Mouse (Mus musculus) forebrain, embryonic 16.5 days (tissue): ENCODE measurements around the gene Plcb2. TPM values are rescaled to one million over a fixed set of nuclear protein-coding genes. Genes with fewer than 3 reads are reported as not detected.

Source experiments
- ATAC-seq: fragments of 200-750 bp; cut with Nextera tagmentation; 2 replicates; pipeline ENCODE4 v1.8.0; 2017; ENCODE audit warnings: mild to moderate bottlenecking, moderate library complexity
- H3K27ac ChIP-seq: fragments of 300-500 bp; sonication (generic); 2 replicates; pipeline ENCODE4 v1.5.1; 2014; ENCODE audit warnings: low read length, control low read depth
- H3K27me3 ChIP-seq: fragments of 300-500 bp; sonication (generic); replicated peaks from 2 replicates; pipeline ENCODE4 v1.6.1; 2014; ENCODE audit warnings: low read length; ENCODE audit not compliant: control insufficient read depth, insufficient read depth
- H3K36me3 ChIP-seq: fragments of 300-500 bp; sonication (generic); 2 replicates; pipeline ENCODE4 v1.6.1; 2014; ENCODE audit not compliant: control insufficient read depth, insufficient read depth
- H3K4me1 ChIP-seq: fragments of 300-500 bp; sonication (generic); replicated peaks from 2 replicates; pipeline ENCODE4 v1.6.1; 2014; ENCODE audit warnings: low read length; ENCODE audit not compliant: control insufficient read depth, insufficient read depth
- H3K4me2 ChIP-seq: fragments of 300-500 bp; sonication (generic); 2 replicates; pipeline ENCODE4 v1.6.1; 2014; ENCODE audit warnings: mild to moderate bottlenecking, low read length, control low read depth
- H3K4me3 ChIP-seq: fragments of 300-500 bp; sonication (generic); replicated peaks from 2 replicates; pipeline ENCODE4 v1.5.1; 2014; ENCODE audit warnings: mild to moderate bottlenecking, low read length, control low read depth
- H3K9ac ChIP-seq: fragments of 300-500 bp; sonication (generic); replicated peaks from 2 replicates; pipeline ENCODE4 v1.6.1; 2014; ENCODE audit warnings: low read depth, low read length, control low read depth
- H3K9me3 ChIP-seq: fragments of 300-500 bp; sonication (generic); 2 replicates; pipeline ENCODE4 v1.6.1; 2016; ENCODE audit warnings: low read length; ENCODE audit not compliant: control insufficient read depth
- WGBS: fragments of 180-500 bp; shearing (Covaris S2); extraction: QIAGEN DNeasy Blood & Tissue Kit; methylation state at CpG from one replicate; pipeline ENCODE4 v1.1.7; 2014; 5-methylcytosine and 5-hydroxymethylcytosine counted together
- polyA plus RNA-seq: library from polyadenylated mRNA; unstranded; fragments of >200 nt; fragmentation: Nextera tagmentation; extraction: Ambion mirVana; gene quantifications from 2 replicates; pipeline ENCODE4 v1.2.1, GENCODE M21; 2015

Gene Plcb2
- polyA plus RNA-seq, 1 experiment from 2014 or later = 1.2 TPM

DNA sequence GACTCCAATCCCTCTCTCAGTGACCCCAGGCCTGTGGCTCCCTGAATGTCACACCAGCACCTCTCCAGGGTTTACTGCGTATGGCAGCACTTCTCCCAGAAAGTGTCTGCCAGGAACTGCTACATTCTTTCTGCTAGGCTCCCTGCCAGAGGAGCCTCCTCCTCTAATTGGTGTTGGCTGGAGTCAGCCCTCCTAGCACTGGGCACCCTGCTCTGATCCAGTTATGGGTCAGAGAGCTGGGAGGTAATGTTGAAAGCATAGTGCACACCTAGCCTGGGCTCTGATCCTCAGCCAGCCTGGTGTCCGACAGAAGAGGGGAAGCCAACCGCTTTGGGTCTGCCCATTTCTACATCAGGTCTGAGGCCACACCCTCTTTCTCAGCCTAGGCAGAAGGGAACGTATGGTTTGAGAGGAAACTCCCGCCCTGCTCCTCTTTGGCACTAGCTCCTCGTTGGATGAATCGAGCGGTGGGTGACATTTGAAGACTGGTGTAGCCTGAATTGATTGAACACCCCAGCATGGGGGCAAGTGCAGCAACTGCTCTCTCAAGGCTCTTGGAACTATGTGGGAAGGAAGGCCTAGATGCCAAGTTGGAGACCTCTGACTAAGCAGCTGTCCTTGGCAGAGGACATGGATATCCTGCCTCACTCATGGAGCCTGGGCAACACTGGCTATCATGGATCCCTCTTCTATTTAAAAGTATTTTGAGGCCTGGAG is 45.5 kb downstream of the Plcb2 start:
- Histone ChIP-seq H3K9ac (no peak overlapping the region), H3K4me1 (peaks cover 7% of the 10 kb centered on the region), H3K9me3 (no peaks in the 10 kb centered on the region), H3K4me3 (no peak overlapping the region), H3K4me2 (no peak overlapping the region), H3K36me3 (no peaks in the 10 kb centered on the region), H3K27me3 (peaks cover 13% of the 10 kb centered on the region), H3K27ac (no peak overlapping the region)
- WGBS = 48% methylated on average over 8 of the region's 8 CpGs
- peak; percentile 18; the same call in 1 of the 2 replicates for ATAC-seq

DNA sequence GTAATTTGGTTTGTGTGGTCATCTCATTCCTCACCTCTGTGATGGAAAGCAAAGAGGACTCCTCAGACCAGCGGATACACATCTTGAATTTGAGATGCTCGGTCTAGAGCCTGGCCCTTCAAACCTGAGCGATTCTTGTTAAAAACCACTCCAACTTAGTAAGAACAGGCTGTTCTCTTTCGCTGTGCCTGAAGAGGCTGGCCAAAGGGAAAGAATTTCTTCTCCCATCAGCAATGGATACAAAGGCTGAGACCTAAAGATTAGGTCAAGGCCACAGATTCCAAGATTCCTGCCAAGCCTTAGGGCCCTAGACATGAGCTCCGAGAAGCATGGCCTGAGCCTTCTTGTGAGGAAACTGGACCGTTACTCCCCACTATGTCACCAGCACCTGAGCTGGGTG is 47.3 kb downstream of the Plcb2 start:
- no peak overlapping the region for H3K4me2 ChIP-seq
- WGBS = 95% methylated on average over 6 of the region's 6 CpGs
- no peaks in the 10 kb centered on the region for H3K9me3 ChIP-seq
- H3K9ac ChIP-seq = no peak overlapping the region
- no peaks in the 10 kb centered on the region for H3K36me3 ChIP-seq
- no peak for ATAC-seq
- H3K4me3 ChIP-seq = no peak overlapping the region
- H3K27me3 ChIP-seq = peaks cover 23% of the 10 kb centered on the region
- H3K4me1 ChIP-seq = peaks cover 19% of the 10 kb centered on the region
- no peak overlapping the region for H3K27ac ChIP-seq

DNA sequence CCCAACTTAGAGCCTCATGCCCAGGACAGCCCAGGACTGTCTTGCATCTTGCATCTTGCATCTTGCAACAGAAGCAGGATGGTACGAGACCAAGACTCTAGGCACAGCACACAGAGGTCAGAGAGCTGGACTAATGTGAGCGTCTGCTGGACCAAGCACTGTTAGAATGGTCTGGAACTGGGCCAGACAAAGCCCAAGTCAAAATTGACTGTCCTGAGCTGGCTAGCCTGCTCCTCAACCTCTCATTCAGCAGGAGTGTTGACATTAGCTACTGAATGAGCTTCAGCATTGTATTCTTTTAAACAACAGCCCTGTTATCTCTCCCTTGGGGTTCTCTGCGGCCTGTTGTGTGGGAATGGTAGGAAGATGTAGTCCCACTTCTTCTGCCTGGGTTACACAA is 48.7 kb downstream of the Plcb2 start:
- Histone ChIP-seq H3K4me2 (no peak overlapping the region), H3K27me3 (peaks cover 32% of the 10 kb centered on the region), H3K4me3 (no peak overlapping the region), H3K9me3 (no peaks in the 10 kb centered on the region), H3K27ac (no peak overlapping the region), H3K4me1 (peaks cover 19% of the 10 kb centered on the region), H3K36me3 (no peaks in the 10 kb centered on the region), H3K9ac (no peak overlapping the region)
- 85% methylated on average over 3 of the region's 3 CpGs for WGBS
- no peak for ATAC-seq

GRCm38 (mm10) chr2:118677817-118678216 is 50.4 kb downstream of the Plcb2 start:
- no peak; the same call in none of the 2 replicates for ATAC-seq
- 19% methylated on average over 4 of the region's 4 CpGs for WGBS
- Histone ChIP-seq H3K27me3 (peaks cover 33% of the 10 kb centered on the region), H3K9ac (0 out of 2 replicates have a peak overlapping the region, but pooled peaks have one; percentile 67), H3K9me3 (no peaks in the 10 kb centered on the region), H3K4me1 (peaks cover 17% of the 10 kb centered on the region), H3K4me2 (peak overlapping the region; percentile 98), H3K27ac (no peak overlapping the region), H3K36me3 (no peaks in the 10 kb centered on the region), H3K4me3 (peak overlapping the region; percentile 61)

DNA sequence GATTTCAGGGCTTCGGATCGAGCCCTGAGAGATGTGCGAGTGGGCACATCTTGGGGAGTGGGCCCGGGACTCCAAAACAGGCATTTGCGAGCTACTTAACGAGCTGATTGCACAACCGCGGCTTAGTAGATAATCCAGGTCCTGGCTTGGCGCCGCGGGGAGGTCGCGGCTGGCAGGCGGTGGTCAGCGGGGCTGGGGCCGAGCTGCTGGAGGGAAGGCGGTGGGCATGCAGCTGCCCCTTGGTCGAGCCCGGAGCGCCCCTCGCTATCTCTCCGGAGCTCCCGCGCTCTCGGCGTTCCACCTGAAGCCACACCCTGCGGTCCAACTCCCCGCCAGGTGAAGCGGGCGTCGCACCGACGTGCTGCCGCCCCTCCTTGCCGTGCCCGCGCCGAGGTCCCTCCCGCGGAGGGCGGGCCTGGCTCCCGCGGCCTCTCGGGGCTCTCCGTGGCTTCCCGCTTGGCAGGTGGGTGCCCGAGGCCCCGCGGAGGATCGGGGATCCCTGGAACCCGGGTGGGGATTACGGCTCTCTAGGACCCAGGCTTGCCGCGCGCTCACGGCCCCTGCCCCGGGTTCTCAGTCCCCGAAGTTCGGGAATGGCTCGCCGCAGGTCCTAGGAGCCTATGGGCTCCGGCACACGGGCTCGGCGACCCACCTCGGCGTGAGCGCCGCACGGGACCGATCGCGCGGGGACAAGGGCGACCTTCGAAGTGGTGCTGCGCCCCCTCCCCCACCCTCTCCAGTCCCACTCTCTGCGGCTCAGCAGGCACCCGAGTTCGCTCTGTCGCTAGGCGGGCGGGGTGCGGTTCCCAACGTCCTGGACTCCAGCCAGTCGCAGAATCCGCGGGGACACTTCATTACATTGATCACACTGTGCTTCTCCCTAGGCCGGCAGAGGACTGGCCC is 51.1 kb downstream of the Plcb2 start:
- Histone ChIP-seq H3K4me1 (peaks cover 13% of the 10 kb centered on the region), H3K9me3 (no peaks in the 10 kb centered on the region), H3K27me3 (peaks cover 33% of the 10 kb centered on the region), H3K4me3 (peak overlapping the region; percentile 61), H3K9ac (peak overlapping the region; percentile 67), H3K27ac (no peak overlapping the region), H3K36me3 (no peaks in the 10 kb centered on the region), H3K4me2 (peak overlapping the region; percentile 98)
- peak; percentile 58 for ATAC-seq
- WGBS = under 1% methylated on average over 81 of the region's 89 CpGs

GRCm38 (mm10) chr2:118674500-118674899 is 53.7 kb downstream of the Plcb2 start:
- ATAC-seq = no peak
- H3K9ac ChIP-seq = no peak overlapping the region
- H3K4me3 ChIP-seq = no peak overlapping the region
- H3K27me3 ChIP-seq = peaks cover 33% of the 10 kb centered on the region
- WGBS = 20% methylated on average over 7 of the region's 7 CpGs
- no peak overlapping the region for H3K4me2 ChIP-seq
- H3K4me1 ChIP-seq = peaks cover 13% of the 10 kb centered on the region
- no peaks in the 10 kb centered on the region for H3K36me3 ChIP-seq
- no peak overlapping the region for H3K27ac ChIP-seq
- no peaks in the 10 kb centered on the region for H3K9me3 ChIP-seq

DNA sequence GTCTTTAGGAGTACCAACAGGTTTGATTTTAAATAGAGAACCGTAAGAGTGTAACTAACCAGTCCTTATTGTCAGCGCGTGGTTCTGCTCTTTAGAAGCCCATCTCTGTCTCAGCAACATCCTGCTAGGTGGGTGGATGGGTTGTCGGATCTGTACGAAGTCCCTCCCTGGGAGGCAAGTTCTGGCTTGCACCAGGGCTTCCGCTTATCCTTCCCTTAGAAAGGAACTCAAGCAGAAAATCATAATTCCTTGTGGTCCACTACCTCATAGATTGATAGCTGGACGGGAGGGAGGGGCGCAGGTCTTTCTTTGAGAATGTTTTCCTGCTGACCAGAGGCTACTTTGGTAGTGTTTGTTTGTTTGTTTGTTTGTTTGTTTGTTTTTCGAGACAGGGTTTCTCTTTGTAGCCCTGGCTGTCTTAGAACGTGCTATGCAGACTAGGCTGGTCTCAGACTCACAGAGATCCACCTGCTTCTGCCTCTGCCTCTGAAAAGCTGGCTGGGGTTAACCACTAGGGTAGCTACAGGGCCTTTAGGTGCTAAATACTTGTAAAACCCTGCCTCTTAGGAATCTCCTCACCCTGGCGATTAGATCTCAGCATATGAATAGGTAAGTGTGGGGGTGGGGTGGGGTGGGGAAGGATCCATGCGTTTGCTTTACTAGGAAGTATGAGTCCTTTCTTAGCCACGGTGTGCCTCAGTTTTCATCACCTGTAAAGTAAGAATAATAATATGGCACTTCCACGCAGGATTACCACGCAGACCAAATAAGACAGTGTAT is 54.4 kb downstream of the Plcb2 start:
- no peak for ATAC-seq
- no peaks in the 10 kb centered on the region for H3K9me3 ChIP-seq
- H3K36me3 ChIP-seq = no peaks in the 10 kb centered on the region
- H3K9ac ChIP-seq = no peak overlapping the region
- H3K4me2 ChIP-seq = no peak overlapping the region
- H3K4me1 ChIP-seq = peaks cover 13% of the 10 kb centered on the region
- peaks cover 30% of the 10 kb centered on the region for H3K27me3 ChIP-seq
- 18% methylated on average over 15 of the region's 15 CpGs for WGBS
- no peak overlapping the region for H3K4me3 ChIP-seq
- no peak overlapping the region for H3K27ac ChIP-seq

GRCm38 (mm10) chr2:118671728-118672127 is 56.5 kb downstream of the Plcb2 start:
- Histone ChIP-seq H3K4me3 (no peak overlapping the region), H3K27ac (no peak overlapping the region), H3K4me1 (peaks cover 2% of the 10 kb centered on the region), H3K9me3 (no peaks in the 10 kb centered on the region), H3K36me3 (no peaks in the 10 kb centered on the region), H3K4me2 (no peak overlapping the region), H3K9ac (no peak overlapping the region), H3K27me3 (peaks cover 18% of the 10 kb centered on the region)
- ATAC-seq = no peak
- 71% methylated on average over 1 of the region's 1 CpGs for WGBS

DNA sequence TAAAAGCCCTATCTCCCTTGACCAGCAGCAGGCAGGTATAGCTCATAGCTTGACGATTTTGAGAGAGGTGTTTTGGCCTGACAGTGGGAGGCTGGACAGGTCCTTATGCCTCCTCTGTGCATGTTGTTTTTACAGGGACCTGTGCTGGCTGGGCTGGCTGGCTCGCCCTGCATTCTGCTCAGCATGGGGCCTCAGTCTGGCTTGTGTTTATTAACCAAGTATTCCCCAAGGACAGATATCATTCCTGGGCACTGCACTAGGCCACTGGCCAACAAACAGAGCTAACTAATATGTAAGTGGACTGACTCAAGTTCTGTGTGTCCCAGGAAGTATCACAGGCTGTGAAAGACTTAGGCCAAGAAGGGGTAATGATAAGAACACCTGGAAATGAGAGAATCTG is 58.5 kb downstream of the Plcb2 start:
- 49% methylated on average over 2 of the region's 2 CpGs for WGBS
- ATAC-seq = no peak

More for the DNA sequence above, 58.5 kb downstream of the Plcb2 start:
- Histone ChIP-seq H3K9me3 (no peaks in the 10 kb centered on the region), H3K27ac (no peak overlapping the region), H3K4me3 (no peak overlapping the region), H3K36me3 (no peaks in the 10 kb centered on the region), H3K4me2 (no peak overlapping the region), H3K4me1 (peaks cover 12% of the 10 kb centered on the region), H3K9ac (no peak overlapping the region), H3K27me3 (0 out of 2 replicates have a peak, but pooled peaks cover 2% of the 10 kb centered on the region)
